Mouse (Mus musculus) MEL (cell line): ENCODE measurements around the gene Etnk2. TPM values are rescaled to one million over a fixed set of nuclear protein-coding genes. Genes with fewer than 3 reads are reported as not detected.

Experiments
- DNase-seq: peaks from one replicate; pipeline ENCODE4 v3.0.0; 2011; ENCODE audit warnings: low read depth, low spot score
- H3K27ac ChIP-seq: 2 replicates; pipeline ENCODE4 v1.5.1; 2012; ENCODE audit warnings: low read depth, mild to moderate bottlenecking, control low read depth, low read length, moderate library complexity; ENCODE audit not compliant: control insufficient read depth
- H3K27me3 ChIP-seq, 2 experiments: fragments of 150-350 bp in 1 of 2; sonication (generic) in 1 of 2; 2 replicates each; pipeline ENCODE4 v1.6.1; 2012; ENCODE audit warnings: low read length in 2 of 2, mild to moderate bottlenecking in 2 of 2, improper control_type of control experiment in 1 of 2, moderate library complexity in 1 of 2; ENCODE audit not compliant: insufficient read depth in 2 of 2, control insufficient read depth in 1 of 2
- H3K36me3 ChIP-seq, 2 experiments: 2 replicates each; pipeline ENCODE4 v1.6.1; 2012 to 2014; ENCODE audit warnings: low read length in 2 of 2, improper control_type of control experiment in 1 of 2, inconsistent platforms in 1 of 2, mild to moderate bottlenecking in 1 of 2; ENCODE audit not compliant: insufficient read depth in 2 of 2, control insufficient read depth in 1 of 2
- H3K4me1 ChIP-seq, 2 experiments: fragments of 150-350 bp in 1 of 2; sonication (generic) in 1 of 2; 2 replicates each; pipeline ENCODE4 v1.6.1; 2012; ENCODE audit warnings: low read length in 2 of 2, improper control_type of control experiment in 1 of 2, mild to moderate bottlenecking in 1 of 2; ENCODE audit not compliant: insufficient read depth in 2 of 2, control insufficient read depth in 1 of 2
- H3K4me3 ChIP-seq, 2 experiments: fragments of 150-350 bp in 1 of 2; sonication (generic) in 1 of 2; 2 replicates each; pipeline ENCODE4 v1.5.1; 2012; ENCODE audit warnings: low read depth in 2 of 2, low read length in 2 of 2, mild to moderate bottlenecking in 2 of 2, moderate library complexity in 2 of 2, control low read depth in 1 of 2, improper control_type of control experiment in 1 of 2; ENCODE audit not compliant: control insufficient read depth in 1 of 2, insufficient read depth in 1 of 2
- H3K79me2 ChIP-seq: 2 replicates; pipeline ENCODE4 v1.6.1; 2012; ENCODE audit warnings: mild to moderate bottlenecking, low read length, moderate library complexity; ENCODE audit not compliant: control insufficient read depth, poor library complexity, insufficient read depth
- H3K9ac ChIP-seq: 2 replicates; pipeline ENCODE4 v1.6.1; 2012; ENCODE audit warnings: low read depth, mild to moderate bottlenecking, control low read depth, low read length, moderate library complexity; ENCODE audit not compliant: control insufficient read depth, poor library complexity, severe bottlenecking
- H3K9me3 ChIP-seq: fragments of 150-350 bp; sonication (generic); replicated peaks from 2 replicates; pipeline ENCODE4 v1.6.1; 2012; ENCODE audit warnings: mild to moderate bottlenecking, low read length, improper control_type of control experiment, moderate library complexity; ENCODE audit not compliant: insufficient read depth
- BHLHE40 ChIP-seq: IDR thresholded peaks from 2 replicates; pipeline ENCODE4 v1.6.1; 2012; ENCODE audit warnings: low read depth, mild to moderate bottlenecking, inconsistent platforms, low read length, improper control_type of control experiment, borderline replicate concordance
- CHD1 ChIP-seq: IDR thresholded peaks from 2 replicates; pipeline ENCODE4 v1.6.1; 2012; ENCODE audit warnings: low read depth, mild to moderate bottlenecking, inconsistent platforms, low read length, improper control_type of control experiment
- CTCF ChIP-seq, 3 experiments: IDR thresholded peaks in 2 of 3; conservative IDR thresholded peaks in 1 of 3; 2 replicates each; pipeline ENCODE4 v1.5.1; 2011 to 2012; ENCODE audit warnings: low read length in 3 of 3, low read depth in 2 of 3, mild to moderate bottlenecking in 2 of 3, improper control_type of control experiment in 1 of 3, inconsistent platforms in 1 of 3, mixed read lengths in 1 of 3, moderate library complexity in 1 of 3; ENCODE audit not compliant: control insufficient read depth in 1 of 3, insufficient read depth in 1 of 3, poor library complexity in 1 of 3, severe bottlenecking in 1 of 3
- E2F4 ChIP-seq: IDR thresholded peaks from 2 replicates; pipeline ENCODE4 v1.6.1; 2011; ENCODE audit warnings: low read depth, low read length, improper control_type of control experiment, borderline replicate concordance
- EP300 ChIP-seq, 2 experiments: IDR thresholded peaks; 2 replicates each; pipeline ENCODE4 v1.6.1; 2011; ENCODE audit warnings: improper control_type of control experiment in 2 of 2, low read length in 2 of 2, low read depth in 1 of 2, mild to moderate bottlenecking in 1 of 2
- GABPA ChIP-seq: IDR thresholded peaks from 2 replicates; pipeline ENCODE4 v1.6.1; 2012; ENCODE audit warnings: low read depth, mild to moderate bottlenecking, inconsistent platforms, low read length, improper control_type of control experiment, moderate library complexity
- GATA1 ChIP-seq: IDR thresholded peaks from 2 replicates; pipeline ENCODE4 v1.6.1; 2011; ENCODE audit warnings: low read depth, low read length, improper control_type of control experiment
- HCFC1 ChIP-seq: IDR thresholded peaks from 2 replicates; pipeline ENCODE4 v1.6.1; 2012; ENCODE audit warnings: low read depth, mild to moderate bottlenecking, inconsistent platforms, low read length, improper control_type of control experiment, moderate library complexity
- KAT2A ChIP-seq: conservative IDR thresholded peaks from 2 replicates; pipeline ENCODE4 v1.6.1; 2012; ENCODE audit warnings: low read depth, low read length, improper control_type of control experiment, inconsistent platforms
- MYB ChIP-seq: IDR thresholded peaks from 2 replicates; pipeline ENCODE4 v1.6.1; 2011; ENCODE audit warnings: mild to moderate bottlenecking, low read depth, low read length, improper control_type of control experiment
- MYC ChIP-seq: IDR thresholded peaks from 2 replicates; pipeline ENCODE4 v1.6.1; 2011; ENCODE audit warnings: low read depth, mild to moderate bottlenecking, low read length, improper control_type of control experiment, moderate library complexity
- NELFE ChIP-seq: IDR thresholded peaks from 2 replicates; pipeline ENCODE4 v1.6.1; 2011; ENCODE audit warnings: low read depth, low read length, improper control_type of control experiment
- POLR2A ChIP-seq, 2 experiments: IDR thresholded peaks; 2 replicates each; pipeline ENCODE4 v1.6.1; 2011 to 2012; ENCODE audit warnings: low read length in 2 of 2, mild to moderate bottlenecking in 2 of 2, control low read depth in 1 of 2, improper control_type of control experiment in 1 of 2, low read depth in 1 of 2, moderate library complexity in 1 of 2; ENCODE audit not compliant: control insufficient read depth in 1 of 2, insufficient read depth in 1 of 2, poor library complexity in 1 of 2
- POLR2AphosphoS2 ChIP-seq: IDR thresholded peaks from 2 replicates; pipeline ENCODE4 v1.6.1; 2011; ENCODE audit warnings: low read length, improper control_type of control experiment
- POLR2AphosphoS5 ChIP-seq: IDR thresholded peaks from 2 replicates; pipeline ENCODE4 v1.6.1; 2012; ENCODE audit warnings: low read depth, borderline replicate concordance, mild to moderate bottlenecking, inconsistent platforms, low read length, moderate library complexity, mixed read lengths
- RAD21 ChIP-seq: IDR thresholded peaks from 2 replicates; pipeline ENCODE4 v1.6.1; 2011; ENCODE audit warnings: mild to moderate bottlenecking, low read depth, low read length, improper control_type of control experiment
- RCOR1 ChIP-seq: IDR thresholded peaks from 2 replicates; pipeline ENCODE4 v1.6.1; 2012; ENCODE audit warnings: low read depth, mild to moderate bottlenecking, inconsistent platforms, low read length, improper control_type of control experiment
- SMC3 ChIP-seq: IDR thresholded peaks from 2 replicates; pipeline ENCODE4 v1.6.1; 2011; ENCODE audit warnings: low read depth, low read length, improper control_type of control experiment
- TBP ChIP-seq: IDR thresholded peaks from 2 replicates; pipeline ENCODE4 v1.8.0; 2011; ENCODE audit warnings: low read depth, low read length, improper control_type of control experiment
- UBTF ChIP-seq: IDR thresholded peaks from 2 replicates; pipeline ENCODE4 v1.6.1; 2012; ENCODE audit warnings: low read depth, mild to moderate bottlenecking, inconsistent platforms, low read length, improper control_type of control experiment, moderate library complexity, borderline replicate concordance; ENCODE audit not compliant: insufficient read depth
- USF2 ChIP-seq, 2 experiments: IDR thresholded peaks; 2 replicates each; pipeline ENCODE4 v1.6.1; 2011 to 2012; ENCODE audit warnings: improper control_type of control experiment in 2 of 2, low read length in 2 of 2, borderline replicate concordance in 1 of 2, inconsistent platforms in 1 of 2, low read depth in 1 of 2, mild to moderate bottlenecking in 1 of 2; ENCODE audit not compliant: insufficient read depth in 1 of 2
- ZC3H11A ChIP-seq: IDR thresholded peaks from 2 replicates; pipeline ENCODE4 v1.6.1; 2012; ENCODE audit warnings: low read depth, mild to moderate bottlenecking, inconsistent platforms, low read length, improper control_type of control experiment
- ZMIZ1 ChIP-seq: IDR thresholded peaks from 2 replicates; pipeline ENCODE4 v1.6.1; 2012; ENCODE audit warnings: low read depth, mild to moderate bottlenecking, inconsistent platforms, low read length, improper control_type of control experiment, moderate library complexity
- ZNF384 ChIP-seq: IDR thresholded peaks from 2 replicates; pipeline ENCODE4 v1.6.1; 2012; ENCODE audit warnings: low read depth, mild to moderate bottlenecking, inconsistent platforms, low read length, improper control_type of control experiment
- polyA plus RNA-seq, 2 experiments: library from polyadenylated mRNA; stranded (reverse) in 1 of 2; unstranded in 1 of 2; fragments of >175 nt in 1 of 2; fragments of >200 nt in 1 of 2; gene quantifications; 2 replicates each; pipeline versions ENCODE4 v1.2.1 to v1.2.4; 2012; ENCODE audit warnings: low replicate concordance in 2 of 2, low read depth in 1 of 2; ENCODE audit not compliant: insufficient read length in 2 of 2, insufficient read depth in 1 of 2, missing spikeins in 1 of 2
- total RNA-seq: library from RNA; depleted of rRNA; stranded (reverse); fragments of 300-350 nt; gene quantifications from 2 replicates; pipeline ENCODE4 v1.2.3, GENCODE M21; 2012

The Etnk2 gene
- total and polyA plus RNA-seq, 3 experiments = 0.06 to 0.08 TPM; not detected in 1

DNA sequence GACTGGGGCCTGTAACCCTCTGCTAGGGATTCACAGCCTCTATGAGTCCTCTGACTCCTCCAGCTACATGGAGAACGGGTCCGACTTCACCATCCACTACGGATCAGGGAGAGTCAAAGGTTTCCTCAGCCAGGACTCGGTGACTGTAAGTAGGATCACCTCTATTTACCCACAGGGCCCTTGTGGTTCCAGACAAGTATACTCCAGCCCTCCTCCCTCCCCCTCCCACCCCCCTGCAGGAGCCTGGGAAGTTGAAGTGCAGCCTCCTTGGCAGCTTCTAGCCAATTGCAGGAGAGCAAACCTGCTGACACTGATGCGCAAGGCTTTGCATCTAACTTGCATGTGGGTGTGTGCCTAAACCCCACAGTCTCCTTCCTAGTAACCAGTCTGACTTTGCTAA, 7.9 kb upstream of the Etnk2 start:
- TF ChIP-seq ZMIZ1 (no peak), POLR2A (IDR thresholded peaks at IDR 0.05; ENCODE audit: control insufficient read depth in 1 of 2, insufficient read depth in 1 of 2, low read depth in 1 of 2, low read length in 2 of 2, poor library complexity in 1 of 2) (no peak), NELFE (no peak), CHD1 (no peak), POLR2AphosphoS2 (no peak), HCFC1 (no peak), RAD21 (no peak), BHLHE40 (no peak), TBP (no peak), CTCF (IDR thresholded peaks at IDR 0.05 in 2 of 3, conservative IDR thresholded peaks at IDR 0.05 in 1 of 3; ENCODE audit: control insufficient read depth in 1 of 3, insufficient read depth in 1 of 3, low read depth in 2 of 3, low read length in 3 of 3, poor library complexity in 1 of 3, severe bottlenecking in 1 of 3) (no peak)
- TF ChIP-seq, all 39 proteins: peak for 0
- Histone ChIP-seq H3K4me1 (no peaks in the 10 kb centered on the region), H3K27me3 (no peaks in the 10 kb centered on the region; a peak in 1 of 4 replicates), H3K9ac (no peak overlapping the region), H3K79me2 (no peaks in the 10 kb centered on the region), H3K27ac (no peak overlapping the region), H3K36me3 (no peaks in the 10 kb centered on the region), H3K4me3 (no peak overlapping the region), H3K9me3 (no peaks in the 10 kb centered on the region)
- DNase-seq = no peak

DNA sequence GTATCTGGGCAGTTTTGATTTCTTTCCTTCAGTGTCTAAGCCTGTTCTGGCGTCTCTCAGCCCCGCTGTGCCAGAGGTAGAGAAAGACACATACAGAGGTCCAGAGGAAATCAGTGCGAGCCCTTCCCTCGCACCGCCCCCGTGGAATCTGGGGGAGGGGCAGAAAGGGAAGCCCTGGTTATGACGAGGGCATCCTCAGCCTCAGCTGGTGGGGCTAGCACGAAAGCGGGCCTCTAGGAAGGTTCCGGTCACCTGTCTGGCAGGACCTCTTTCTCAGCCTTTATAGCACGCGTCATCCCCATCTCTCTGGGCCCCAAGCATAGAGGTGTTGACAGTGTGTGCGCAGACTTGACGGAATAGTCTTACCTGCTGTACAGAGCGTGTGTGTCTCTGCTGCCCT, 7.5 kb upstream of the Etnk2 start:
- no peak for DNase-seq
- Histone ChIP-seq H3K4me3 (no peak overlapping the region), H3K27ac (no peak overlapping the region), H3K36me3 (no peaks in the 10 kb centered on the region), H3K27me3 (no peaks in the 10 kb centered on the region; a peak in 1 of 4 replicates), H3K9me3 (no peaks in the 10 kb centered on the region), H3K9ac (no peak overlapping the region), H3K4me1 (no peaks in the 10 kb centered on the region), H3K79me2 (no peaks in the 10 kb centered on the region)
- no peak for TF ChIP-seq EP300 (IDR thresholded peaks at IDR 0.05; ENCODE audit: low read depth in 1 of 2, low read length in 2 of 2)
- no peak for TF ChIP-seq CHD1
- TF ChIP-seq GABPA = no peak
- no peak for TF ChIP-seq UBTF
- no peak for TF ChIP-seq RCOR1
- TF ChIP-seq NELFE = no peak
- no peak for TF ChIP-seq POLR2AphosphoS2
- no peak for TF ChIP-seq KAT2A

DNA sequence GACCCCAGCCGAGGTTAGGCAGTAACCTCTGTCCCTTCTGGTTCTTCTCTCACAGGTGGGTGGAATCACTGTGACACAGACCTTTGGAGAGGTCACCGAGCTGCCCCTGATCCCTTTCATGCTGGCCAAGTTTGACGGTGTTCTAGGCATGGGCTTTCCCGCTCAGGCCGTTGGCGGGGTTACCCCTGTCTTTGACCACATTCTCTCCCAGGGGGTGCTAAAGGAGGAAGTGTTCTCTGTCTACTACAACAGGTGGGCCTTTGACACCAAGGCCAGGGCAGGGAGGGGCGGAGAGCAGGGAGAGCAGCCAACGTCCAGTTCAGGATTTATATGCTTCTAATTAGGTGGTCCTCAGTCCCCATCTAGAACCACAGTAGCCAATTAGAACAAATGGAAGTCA, 7.0 kb upstream of the Etnk2 start:
- H3K27ac ChIP-seq = no peak overlapping the region
- no peak overlapping the region for H3K4me3 ChIP-seq
- no peak overlapping the region for H3K9ac ChIP-seq
- DNase-seq = no peak
- no peaks in the 10 kb centered on the region for H3K9me3 ChIP-seq
- H3K27me3 ChIP-seq = no peaks in the 10 kb centered on the region; a peak in 1 of 4 replicates
- no peaks in the 10 kb centered on the region for H3K79me2 ChIP-seq
- TF ChIP-seq ZNF384 (no peak), MYB (no peak), GATA1 (no peak), POLR2AphosphoS2 (no peak), BHLHE40 (no peak), CHD1 (no peak), USF2 (IDR thresholded peaks at IDR 0.05; ENCODE audit: borderline replicate concordance in 1 of 2, insufficient read depth in 1 of 2, low read depth in 1 of 2, low read length in 2 of 2) (no peak), E2F4 (no peak), POLR2AphosphoS5 (no peak), MYC (no peak), SMC3 (no peak), EP300 (IDR thresholded peaks at IDR 0.05; ENCODE audit: low read depth in 1 of 2, low read length in 2 of 2) (no peak), ZC3H11A (no peak)
- no peaks in the 10 kb centered on the region for H3K4me1 ChIP-seq
- H3K36me3 ChIP-seq = no peaks in the 10 kb centered on the region
